Mouse (Mus musculus) cerebellum, postnatal 25 days (tissue): ENCODE measurements at regions not wholly inside any gene's neighbourhood (a gene's known extent, or its start where the extent isn't known, plus 50 kb on each side); places are given as distances from the start of the nearest gene placed in this dataset.

Experiments
- DNase-seq, 2 experiments: peaks; one replicate each; pipeline ENCODE4 v3.0.0; 2021; ENCODE audit warnings: mixed read lengths in 2 of 2

GRCm38 (mm10) chr1:71944531-71944930 lies 267.6 kb downstream of the Mreg start:
- no peak for DNase-seq

GRCm38 (mm10) chr1:71942145-71942544 lies 270.0 kb downstream of the Mreg start:
- DNase-seq = no peak

DNA sequence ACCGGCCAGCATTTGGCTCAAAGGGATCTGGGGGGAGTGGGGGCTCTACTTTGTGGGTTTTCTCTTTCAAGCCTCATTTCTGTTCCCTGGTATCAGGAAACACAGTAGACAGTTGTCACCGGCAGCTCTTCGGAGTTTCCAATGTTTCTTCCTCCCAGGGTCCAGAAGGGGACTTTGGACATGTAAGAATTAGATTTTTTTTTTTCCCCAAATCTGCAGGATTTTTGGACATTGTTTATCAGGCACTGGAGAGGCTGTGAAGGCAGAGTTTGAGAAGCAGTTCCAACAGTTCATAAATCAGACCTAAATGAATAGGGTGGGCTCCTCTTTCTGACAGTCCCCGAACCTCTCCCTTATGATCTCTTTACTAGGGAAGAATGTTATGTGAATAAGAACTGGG lies 270.4 kb downstream of the Mreg start:
- DNase-seq = no peak

- no peak for DNase-seq
These were observed 271.2 kb downstream of the Mreg start for GRCm38 (mm10) chr1:71940900-71941299.

GRCm38 (mm10) chr1:71938323-71939007 lies 273.6 kb downstream of the Mreg start:
- no peak for DNase-seq

GRCm38 (mm10) chr1:71937922-71938321 lies 274.2 kb downstream of the Mreg start:
- no peak for DNase-seq

DNA sequence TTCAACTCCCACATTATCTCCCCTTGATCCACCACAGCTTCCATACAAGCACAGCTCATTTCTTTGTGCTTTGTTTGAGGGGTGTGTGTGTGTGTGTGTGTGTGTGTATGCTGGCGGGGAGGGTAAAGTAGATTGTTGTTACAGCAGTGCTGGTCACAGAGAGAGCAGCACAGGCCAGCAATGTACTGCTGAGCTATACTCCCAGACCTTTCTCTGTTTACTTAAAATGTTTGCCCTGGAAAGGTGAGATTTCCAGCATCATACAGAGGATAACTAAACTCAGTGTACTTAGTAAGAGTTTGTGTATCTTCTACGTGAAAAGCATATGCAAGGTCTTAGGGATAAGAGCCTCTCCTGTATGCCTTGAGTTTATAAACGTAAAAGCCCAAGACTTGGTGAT lies 274.9 kb downstream of the Mreg start:
- no peak for DNase-seq

DNA sequence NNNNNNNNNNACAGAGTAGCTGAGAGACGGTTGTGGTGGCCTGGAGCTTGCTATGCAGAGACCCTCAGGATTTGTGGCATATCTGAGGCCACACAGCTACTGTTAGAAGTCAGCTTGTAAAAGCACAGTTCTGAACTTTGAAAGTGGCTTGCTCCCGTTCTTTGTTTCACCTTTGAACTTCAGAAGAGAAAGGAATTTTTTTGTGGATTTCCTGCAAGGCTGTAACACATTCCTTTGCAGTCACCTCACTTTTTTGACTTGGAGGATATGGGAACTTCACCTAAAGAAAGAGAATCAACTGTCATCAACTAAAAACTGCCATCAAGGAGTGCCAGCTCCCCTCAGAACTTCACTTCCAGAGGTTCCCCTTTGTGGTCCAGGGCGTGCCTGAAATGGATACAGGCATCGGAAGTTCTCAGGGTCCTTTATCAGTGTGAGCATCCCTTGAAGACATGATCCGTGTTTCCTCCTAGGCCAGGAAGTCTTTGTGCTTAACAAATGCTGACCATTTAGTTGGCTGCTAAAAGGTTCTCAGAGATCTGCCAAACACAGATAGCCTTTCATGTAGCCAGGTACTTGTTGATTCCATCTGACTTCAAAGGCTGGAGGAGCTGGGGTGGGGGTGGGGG lies 275.5 kb downstream of the Mreg start:
- no peak for DNase-seq

DNA sequence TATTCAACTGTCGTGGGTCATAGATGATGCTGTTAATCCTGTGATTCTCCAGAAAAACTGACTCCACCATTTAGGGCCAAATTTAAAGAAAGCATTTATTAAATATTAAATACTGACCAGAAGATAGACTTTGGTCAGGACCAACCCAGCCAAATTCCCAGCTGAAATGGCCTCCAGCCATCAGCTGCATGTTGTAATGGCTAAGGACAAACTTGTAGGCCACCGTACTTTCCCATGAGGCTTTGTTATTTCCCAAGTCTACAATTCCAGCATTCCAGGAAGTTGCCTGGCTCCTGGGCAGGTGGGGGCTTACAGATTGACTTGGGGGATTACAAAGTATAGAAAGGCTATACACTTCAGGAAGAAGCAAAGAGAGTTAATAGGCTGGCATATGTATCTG lies 272.5 kb upstream of the Fn1 start:
- DNase-seq = no peak

GRCm38 (mm10) chr1:71924884-71925283 lies 271.9 kb upstream of the Fn1 start:
- DNase-seq = no peak

DNA sequence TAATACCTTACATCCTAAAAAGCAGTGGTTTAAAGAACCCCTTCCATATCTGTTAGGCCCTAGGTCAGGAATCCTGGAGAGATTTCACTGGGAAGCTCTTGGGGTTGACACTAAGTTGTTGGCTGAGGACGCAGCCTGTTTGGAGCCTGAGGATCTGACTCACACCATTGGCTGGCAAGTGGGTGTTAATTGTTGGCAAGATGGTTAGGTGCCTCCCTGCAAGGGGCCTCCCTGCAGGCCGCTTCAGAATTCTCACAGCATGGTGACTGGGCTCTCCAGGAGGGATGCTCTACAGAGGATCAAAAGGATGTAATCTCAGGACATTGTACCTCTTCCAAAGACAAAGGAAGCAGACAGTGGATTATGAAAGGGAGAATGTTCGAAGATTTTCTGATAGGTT lies 270.7 kb upstream of the Fn1 start:
- DNase-seq = no peak

GRCm38 (mm10) chr1:71921456-71921855 lies 268.5 kb upstream of the Fn1 start:
- no peak for DNase-seq

DNA sequence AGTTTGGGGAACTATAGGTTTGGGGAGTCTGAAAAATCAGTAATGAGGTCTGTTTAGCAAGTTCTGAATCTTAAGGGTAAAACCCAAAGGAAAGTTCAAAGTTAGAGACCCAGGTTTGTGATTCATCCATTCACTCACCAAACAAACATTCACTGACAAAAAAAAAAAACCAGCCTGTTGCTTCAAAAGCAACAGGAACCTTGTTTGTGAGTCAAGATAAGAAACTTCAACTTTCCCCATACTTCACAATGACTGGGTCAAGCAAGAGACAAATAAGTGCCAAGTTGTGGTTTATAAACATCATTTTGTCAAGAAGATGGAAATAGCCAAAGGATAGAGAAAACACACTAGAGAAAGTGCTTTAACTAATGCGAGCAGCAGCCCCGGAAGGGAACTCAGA lies 266.9 kb upstream of the Fn1 start:
- DNase-seq = no peak

DNA sequence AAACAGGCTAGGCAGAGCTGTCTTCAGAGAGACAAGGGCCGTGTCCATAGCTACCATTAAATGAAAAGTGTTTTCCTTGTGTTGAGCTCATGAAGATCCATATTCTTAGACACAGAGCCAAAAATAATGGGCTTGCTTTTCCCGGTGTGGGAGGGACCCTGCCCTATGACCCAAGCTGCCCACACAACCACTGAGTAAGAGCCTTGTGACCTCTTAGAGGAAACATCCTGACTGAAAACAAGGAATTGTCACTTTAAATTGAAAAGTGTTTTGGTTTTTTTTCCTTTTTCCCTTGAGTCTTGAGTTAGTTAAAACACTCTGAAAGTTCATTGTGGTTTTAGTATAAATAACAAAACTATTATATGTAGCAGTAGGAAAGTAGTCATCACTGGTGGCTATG lies 264.0 kb upstream of the Fn1 start:
- no peak for DNase-seq

DNA sequence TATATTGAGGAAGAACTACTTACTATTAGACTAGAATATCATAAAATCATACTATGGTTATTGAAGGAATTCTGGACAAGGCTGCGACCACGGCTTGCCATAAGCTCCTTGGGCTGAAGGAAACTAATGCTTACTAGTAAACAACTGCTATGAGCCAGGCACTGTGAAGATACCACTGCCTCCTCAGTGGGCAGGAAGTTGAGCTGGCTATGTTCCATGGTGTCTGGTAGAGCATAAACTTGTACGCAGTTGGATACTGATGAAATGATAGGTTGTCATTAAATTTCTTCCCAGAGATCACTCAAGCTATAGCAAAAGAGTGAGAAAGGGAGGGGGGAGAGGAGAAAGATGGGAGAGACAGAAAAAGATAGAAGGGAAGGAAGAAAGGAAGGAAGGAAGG lies 261.4 kb upstream of the Fn1 start:
- DNase-seq = no peak

- DNase-seq = no peak
These were observed 260.2 kb upstream of the Fn1 start for GRCm38 (mm10) chr1:71913221-71913620.

GRCm38 (mm10) chr1:71912441-71912840 lies 259.4 kb upstream of the Fn1 start:
- no peak for DNase-seq

GRCm38 (mm10) chr1:71910125-71910524 lies 257.1 kb upstream of the Fn1 start:
- DNase-seq = no peak

DNA sequence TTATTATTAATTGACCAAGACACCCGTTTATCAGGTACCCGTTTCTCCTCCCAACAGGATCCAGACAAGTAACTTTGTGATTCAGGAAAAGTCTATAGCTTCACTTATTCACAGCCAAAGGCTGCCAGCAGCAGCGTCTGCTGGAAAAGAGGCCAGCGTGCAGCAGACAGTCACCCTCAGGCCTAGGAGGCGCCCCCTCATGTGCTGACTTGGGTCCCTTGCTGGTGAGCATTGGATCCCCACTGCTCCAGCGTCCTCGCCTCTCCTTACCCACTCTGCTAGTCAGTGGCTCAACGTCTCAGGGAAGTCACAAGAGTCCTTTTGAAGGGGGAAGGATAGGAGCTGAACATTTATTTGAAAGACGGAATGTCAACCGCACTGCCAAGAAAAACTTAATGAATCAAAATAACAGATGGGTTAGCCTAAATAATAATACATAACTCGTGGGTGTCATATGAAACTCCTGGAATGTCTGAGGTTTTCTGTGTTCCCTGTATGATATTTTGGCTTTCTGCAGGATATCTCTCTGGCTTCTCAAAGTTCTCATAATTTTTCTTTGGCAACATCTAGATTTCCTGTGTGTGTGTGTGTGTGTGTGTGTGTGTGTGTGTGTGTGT lies 256.6 kb upstream of the Fn1 start:
- no peak for DNase-seq

DNA sequence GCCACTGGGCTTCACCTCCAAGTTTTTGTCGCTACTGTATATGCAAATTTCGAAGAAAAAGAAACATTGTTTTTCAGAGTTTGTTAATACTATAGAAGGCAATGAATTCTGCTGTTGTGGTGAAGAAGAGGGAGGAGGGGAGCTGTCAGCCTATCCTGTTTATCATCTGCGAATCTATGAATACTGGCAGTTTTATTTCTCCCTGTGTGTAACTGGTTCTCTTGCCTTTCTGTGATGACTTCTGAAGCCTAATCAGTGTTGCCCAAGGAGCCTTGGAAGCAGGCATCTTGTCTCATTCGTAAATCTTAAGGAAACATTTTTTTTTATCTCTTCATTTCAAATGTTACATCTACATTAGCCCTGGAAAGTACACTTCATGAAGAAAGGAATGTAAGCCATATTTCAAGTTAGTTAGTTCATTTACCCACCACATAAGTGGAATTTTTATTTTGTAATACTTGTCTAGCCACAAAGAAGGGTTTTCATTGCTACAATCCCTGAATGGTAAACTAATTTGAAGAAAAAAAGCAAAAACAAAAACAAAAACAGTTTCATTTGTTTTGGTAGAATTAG lies 251.5 kb upstream of the Fn1 start:
- DNase-seq = no peak

DNA sequence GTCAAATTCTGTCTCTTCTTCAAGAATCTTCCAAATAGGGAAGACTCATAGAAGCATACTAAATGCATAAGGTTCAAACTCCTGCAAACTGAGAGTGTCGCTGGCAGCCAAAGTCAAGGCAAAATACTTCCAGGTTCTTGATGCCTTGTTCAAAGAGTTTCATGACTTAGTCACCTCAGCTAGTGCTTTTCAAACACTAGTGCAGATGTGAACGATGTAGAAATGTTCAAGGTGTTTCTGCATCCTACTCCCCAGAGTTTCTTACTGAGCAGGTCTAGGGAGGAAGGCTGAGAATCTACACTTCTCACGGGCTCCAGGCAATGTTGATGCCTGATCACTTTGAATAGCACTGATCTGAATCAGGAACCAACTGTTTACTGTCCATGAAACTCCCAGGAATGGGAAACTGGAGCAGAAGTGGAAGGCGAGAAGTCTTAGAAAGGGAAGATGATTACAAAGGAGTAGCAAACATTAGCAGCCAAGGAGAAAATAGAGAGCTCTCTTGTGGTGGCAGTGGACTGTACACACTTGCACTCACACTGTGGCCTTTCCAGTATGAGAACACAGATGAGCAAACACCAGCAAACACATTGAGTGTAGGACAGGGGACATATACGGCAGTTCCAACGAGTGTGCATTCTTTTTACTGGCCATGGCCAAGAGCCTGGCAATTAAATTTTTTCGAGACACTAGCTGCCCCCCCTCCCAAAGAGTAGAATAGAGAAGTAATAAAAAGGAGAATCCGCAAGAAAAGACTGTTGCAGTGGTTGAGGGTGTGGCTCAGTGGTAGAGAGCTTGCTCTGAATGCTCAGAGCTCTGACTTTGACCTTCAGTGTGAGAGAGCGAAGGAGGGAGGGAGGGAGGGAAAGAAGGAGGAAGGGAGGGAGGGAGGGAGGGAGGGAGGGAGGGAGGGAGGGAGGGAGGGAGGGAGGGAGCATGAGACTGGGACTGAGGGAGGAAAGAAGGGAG lies 247.4 kb upstream of the Fn1 start:
- DNase-seq = no peak

DNA sequence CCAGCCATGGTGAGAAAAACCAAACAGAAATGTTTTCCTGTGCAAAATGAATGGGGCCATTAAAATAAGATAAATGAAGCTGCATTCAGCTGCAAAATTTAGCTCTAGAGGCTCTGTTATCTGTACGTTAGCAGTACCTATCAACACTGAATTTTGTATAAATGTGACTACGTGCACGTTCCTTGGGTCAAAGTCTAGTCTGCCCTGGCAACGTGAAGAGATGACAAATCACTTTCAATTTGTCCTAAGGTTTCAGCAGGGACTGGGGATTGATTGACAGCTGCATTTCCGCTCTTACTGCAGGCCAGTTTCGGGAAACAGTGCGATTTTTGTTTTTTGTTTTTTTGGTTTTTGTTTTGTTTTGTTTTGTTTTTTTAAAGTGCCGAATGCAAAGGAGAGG lies 246.1 kb upstream of the Fn1 start:
- no peak for DNase-seq

- DNase-seq = peak; percentile 13 to 57
These were observed 245.2 kb upstream of the Fn1 start for GRCm38 (mm10) chr1:71898198-71898597.
